Mouse (Mus musculus) bone marrow macrophage, adult 2 months (primary cell): ENCODE results near the gene C3. TPM values are rescaled to one million over a fixed set of nuclear protein-coding genes. Genes with fewer than 3 reads are reported as not detected.

Source experiments
- H3K27ac ChIP-seq: 2 replicates; pipeline ENCODE4 v1.5.1; 2012; ENCODE audit warnings: low read depth, low read length; ENCODE audit not compliant: insufficient read depth
- H3K4me1 ChIP-seq: 2 replicates; pipeline ENCODE4 v1.6.1; 2012; ENCODE audit warnings: low read length; ENCODE audit not compliant: control insufficient read depth, insufficient read depth
- H3K4me3 ChIP-seq: 2 replicates; pipeline ENCODE4 v1.5.1; 2012; ENCODE audit warnings: mild to moderate bottlenecking, low read length, moderate library complexity; ENCODE audit not compliant: insufficient read depth
- CTCF ChIP-seq: IDR thresholded peaks from 2 replicates; pipeline ENCODE4 v1.5.1; 2012; ENCODE audit warnings: low read depth, mild to moderate bottlenecking, low read length, moderate library complexity
- POLR2A ChIP-seq: IDR thresholded peaks from 2 replicates; pipeline ENCODE4 v1.6.1; 2012; ENCODE audit warnings: mild to moderate bottlenecking, low read depth, low read length, borderline replicate concordance
- polyA plus RNA-seq: library from polyadenylated mRNA; stranded (reverse); fragments of >200 nt; gene quantifications from 2 replicates; pipeline ENCODE4 v1.2.4, GENCODE M21; 2012; ENCODE audit not compliant: missing spikeins, insufficient read depth, insufficient read length

C3 gene
- polyA plus RNA-seq, 1 experiment, result 101 TPM

GRCm38 (mm10) chr17:57262901-57263550, 35.1 kb upstream of the C3 start:
- TF ChIP-seq CTCF, result no peak
- no peak for TF ChIP-seq POLR2A
- peaks cover 12% of the 10 kb centered on the region for H3K4me1 ChIP-seq
- no peak overlapping the region for H3K4me3 ChIP-seq
- H3K27ac ChIP-seq, result no peak overlapping the region

- Histone ChIP-seq H3K4me1 (peaks cover 9% of the 10 kb centered on the region), H3K4me3 (no peak overlapping the region), H3K27ac (no peak overlapping the region)
- TF ChIP-seq CTCF (no peak), POLR2A (no peak)
Measured at GRCm38 (mm10) chr17:57261796-57262195, 33.9 kb upstream of the C3 start.

- TF ChIP-seq POLR2A (no peak), CTCF (no peak)
- Histone ChIP-seq H3K4me1 (peaks cover 9% of the 10 kb centered on the region), H3K27ac (no peak overlapping the region), H3K4me3 (no peak overlapping the region)
Measured at GRCm38 (mm10) chr17:57261286-57261685, 33.4 kb upstream of the C3 start.

- H3K4me1 ChIP-seq, result peaks cover 4% of the 10 kb centered on the region
- no peak overlapping the region for H3K27ac ChIP-seq
Measured at GRCm38 (mm10) chr17:57260351-57260750, 32.4 kb upstream of the C3 start.

GRCm38 (mm10) chr17:57259742-57260141, 31.8 kb upstream of the C3 start:
- TF ChIP-seq POLR2A, result no peak
- peaks cover 4% of the 10 kb centered on the region; the same call in 1 of the 2 replicates for H3K4me1 ChIP-seq
- no peak overlapping the region for H3K4me3 ChIP-seq
- H3K27ac ChIP-seq, result no peak overlapping the region

More at GRCm38 (mm10) chr17:57260351-57260750, 32.4 kb upstream of the C3 start:
- TF ChIP-seq POLR2A (no peak), CTCF (no peak)
- H3K4me3 ChIP-seq, result no peak overlapping the region

- H3K27ac ChIP-seq, result no peak overlapping the region
- TF ChIP-seq POLR2A, result no peak
- TF ChIP-seq CTCF, result no peak
- no peak overlapping the region for H3K4me3 ChIP-seq
- H3K4me1 ChIP-seq, result no peaks in the 10 kb centered on the region
Measured at GRCm38 (mm10) chr17:57258191-57258590, 30.3 kb upstream of the C3 start.

- Histone ChIP-seq H3K4me1 (no peaks in the 10 kb centered on the region), H3K27ac (no peak overlapping the region), H3K4me3 (no peak overlapping the region)
- TF ChIP-seq POLR2A (no peak), CTCF (no peak)
Measured at GRCm38 (mm10) chr17:57256921-57257485, 29.1 kb upstream of the C3 start.

- Histone ChIP-seq H3K4me1 (no peaks in the 10 kb centered on the region), H3K4me3 (no peak overlapping the region), H3K27ac (no peak overlapping the region)
- no peak for TF ChIP-seq CTCF
- TF ChIP-seq POLR2A, result no peak
Measured at GRCm38 (mm10) chr17:57255354-57255753, 27.4 kb upstream of the C3 start.

GRCm38 (mm10) chr17:57253306-57253705, 25.4 kb upstream of the C3 start:
- H3K27ac ChIP-seq, result no peak overlapping the region
- TF ChIP-seq POLR2A (no peak), CTCF (no peak)
- no peak overlapping the region for H3K4me3 ChIP-seq
- H3K4me1 ChIP-seq, result peaks cover 4% of the 10 kb centered on the region

- no peak overlapping the region for H3K4me3 ChIP-seq
- peaks cover 4% of the 10 kb centered on the region for H3K4me1 ChIP-seq
- H3K27ac ChIP-seq, result no peak overlapping the region
- no peak for TF ChIP-seq POLR2A
- no peak for TF ChIP-seq CTCF
Measured at GRCm38 (mm10) chr17:57251431-57251830, 23.5 kb upstream of the C3 start.
